Mouse (Mus musculus) lung, adult 10 weeks (tissue): ENCODE measurements around the gene Parp9. TPM values are rescaled to one million over a fixed set of nuclear protein-coding genes. Genes with fewer than 3 reads are reported as not detected.

Source experiments
- polyA plus RNA-seq: library from polyadenylated mRNA; stranded (reverse); fragments of 350-450 nt; fragmentation: Illumina TruSeq; extraction: RNeasy Lipid Tissue Mini Kit (QIAGEN cat#74804); gene quantifications from one replicate; pipeline ENCODE4 v1.2.3, GENCODE M21; 2014; ENCODE audit warnings: low read depth, low replicate concordance; ENCODE audit not compliant: insufficient read depth

The Parp9 gene
- polyA plus RNA-seq = 18.3 TPM

GRCm38 (mm10) chr16:35938211-35939151, at the start of gene Parp9, which contains the start of gene Dtx3l:
Gene Parp9 (plus strand): TSS chr16:35938470.
Gene Dtx3l (minus strand): TSS chr16:35939151.

GRCm38 (mm10) chr16:35978450-35978849, 40.2 kb downstream of the Parp9 start, which contains the start of gene Kpna1:
Gene Kpna1 (plus strand): TSS chr16:35978750.

Other genes with a start within 250 kb of the Parp9 start
- gene Dirc2, start 169.1 kb upstream of the Parp9 start, polyA plus RNA-seq = 24.4 TPM
- gene Hspbap1, start 168.1 kb upstream of the Parp9 start, polyA plus RNA-seq = 6.0 TPM
- 10.3 TPM for gene Parp14, start 66.9 kb upstream of the Parp9 start, polyA plus RNA-seq
- 6.0 TPM for gene Dtx3l, start 681 bp downstream of the Parp9 start, polyA plus RNA-seq
- gene Kpna1, start 40.3 kb downstream of the Parp9 start, polyA plus RNA-seq = 14.8 TPM
- 3.7 TPM for gene Wdr5b, start 102.7 kb downstream of the Parp9 start, polyA plus RNA-seq
- gene Fam162a, start 133.1 kb downstream of the Parp9 start, polyA plus RNA-seq = 129 TPM
- gene Ccdc58, start 133.2 kb downstream of the Parp9 start, polyA plus RNA-seq = 16.8 TPM
- gene Csta1, start 192.8 kb downstream of the Parp9 start, polyA plus RNA-seq = not detected
- 11.2 TPM for gene Stfa2l1, start 218.3 kb downstream of the Parp9 start, polyA plus RNA-seq
- 5.0 TPM for gene Gm5483, start 245.7 kb downstream of the Parp9 start, polyA plus RNA-seq